Mouse (Mus musculus) ES-E14 (cell line): Measurements from ENCODE around the gene Inava.

ENCODE experiments used
- CHD2 ChIP-seq: IDR thresholded peaks from 2 replicates; pipeline ENCODE4 v1.6.1; 2014; ENCODE audit warnings: mild to moderate bottlenecking, low read depth, low read length, inconsistent platforms
- MAFK ChIP-seq: IDR thresholded peaks from 2 replicates; pipeline ENCODE4 v1.6.1; 2014; ENCODE audit warnings: mild to moderate bottlenecking, low read depth, low read length, inconsistent platforms; ENCODE audit not compliant: insufficient read depth
- ZC3H11A ChIP-seq: IDR thresholded peaks from 2 replicates; pipeline ENCODE4 v1.6.1; 2012; ENCODE audit warnings: low read depth, mild to moderate bottlenecking, inconsistent platforms, low read length, borderline replicate concordance

DNA sequence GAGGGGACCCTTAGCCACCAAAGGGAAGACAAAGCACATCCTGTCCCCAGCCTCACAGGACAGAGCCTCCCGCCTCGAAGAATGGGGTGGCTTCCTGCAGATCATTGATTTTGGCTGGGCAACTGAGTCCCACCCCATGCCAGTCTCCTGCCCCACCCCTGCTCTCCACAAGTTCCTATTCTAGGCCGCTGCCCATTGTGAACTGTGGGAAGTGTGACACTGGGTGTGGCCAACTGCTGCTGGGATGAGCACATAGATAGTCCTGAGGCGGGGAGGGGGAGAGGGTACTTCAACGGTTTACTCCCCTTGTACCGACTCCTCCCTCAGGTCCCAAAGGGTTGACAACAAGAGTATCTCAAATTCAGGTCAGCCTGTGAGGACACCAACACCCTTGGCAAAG lies 55.3 kb downstream of the Inava start:
- no peak for TF ChIP-seq MAFK
- no peak for TF ChIP-seq CHD2
- no peak for TF ChIP-seq ZC3H11A
